Mouse (Mus musculus) olfactory bulb, adult 2 months (tissue): ENCODE results near the gene Abcg8.

Experiments
- CTCF ChIP-seq: fragments of 200-500 bp; IDR thresholded peaks from 2 replicates; pipeline ENCODE4 v1.5.1; 2012; ENCODE audit warnings: low read depth, mild to moderate bottlenecking, low read length, moderate library complexity; ENCODE audit not compliant: insufficient read depth
- POLR2A ChIP-seq: fragments of 200-500 bp; IDR thresholded peaks from 2 replicates; pipeline ENCODE4 v1.6.1; 2012; ENCODE audit warnings: mild to moderate bottlenecking, low read depth, low read length, moderate library complexity; ENCODE audit not compliant: insufficient read depth

- TF ChIP-seq CTCF (0 out of 2 replicates have a peak, but pooled peaks have one; percentile 10), POLR2A (no peak)
These were observed 49.2 kb upstream of the Abcg8 start for GRCm38 (mm10) chr17:84626857-84627305.
